Mouse (Mus musculus) neural tube, embryonic 12.5 days (tissue): ENCODE results near the gene Hist1h1e. TPM values are rescaled to one million over a fixed set of nuclear protein-coding genes. Genes with fewer than 3 reads are reported as not detected.
"Not testable (repeated sequence)": the region's sequence is repeated elsewhere in the genome, so short reads cannot be mapped to it uniquely, and the experiment has no call there.

Experiments used
- ATAC-seq: fragments of 200-750 bp; cut with Nextera tagmentation; 2 replicates; pipeline ENCODE4 v1.8.0; 2017; ENCODE audit warnings: low read depth, mild to moderate bottlenecking, moderate TSS enrichment, moderate library complexity; ENCODE audit not compliant: low FRiP score
- H3K27ac ChIP-seq: fragments of 300-500 bp; sonication (generic); 2 replicates; pipeline ENCODE4 v1.5.1; 2016
- H3K27me3 ChIP-seq: fragments of 300-500 bp; sonication (generic); replicated peaks from 2 replicates; pipeline ENCODE4 v1.6.1; 2016; ENCODE audit warnings: mild to moderate bottlenecking
- H3K36me3 ChIP-seq: fragments of 300-500 bp; sonication (generic); 2 replicates; pipeline ENCODE4 v1.6.1; 2016; ENCODE audit warnings: mild to moderate bottlenecking
- H3K4me1 ChIP-seq: fragments of 300-500 bp; sonication (generic); 2 replicates; pipeline ENCODE4 v1.6.1; 2016
- H3K4me2 ChIP-seq: fragments of 300-500 bp; sonication (generic); replicated peaks from 2 replicates; pipeline ENCODE4 v1.6.1; 2016; ENCODE audit warnings: mild to moderate bottlenecking
- H3K4me3 ChIP-seq: fragments of 300-500 bp; sonication (generic); 2 replicates; pipeline ENCODE4 v1.5.1; 2016
- H3K9ac ChIP-seq: fragments of 300-500 bp; sonication (generic); 2 replicates; pipeline ENCODE4 v1.6.1; 2016; ENCODE audit warnings: mild to moderate bottlenecking
- H3K9me3 ChIP-seq: fragments of 300-500 bp; sonication (generic); 2 replicates; pipeline ENCODE4 v1.6.1; 2016; ENCODE audit warnings: mild to moderate bottlenecking
- WGBS: fragments of 180-500 bp; shearing (Covaris S2); methylation state at CpG from one replicate; pipeline ENCODE4 v1.1.7; 2016; 5-methylcytosine and 5-hydroxymethylcytosine counted together
- polyA plus RNA-seq: library from polyadenylated mRNA; unstranded; fragments of >200 nt; fragmentation: Nextera tagmentation; extraction: Ambion mirVana; gene quantifications from 2 replicates; pipeline ENCODE4 v1.2.1, GENCODE M21; 2016

The Hist1h1e gene
- polyA plus RNA-seq, 1 experiment from 2014 or later, result 12.8 TPM

GRCm38 (mm10) chr13:23586099-23586939, 36.0 kb downstream of the Hist1h1e start:
- Histone ChIP-seq H3K36me3 (no peaks in the 10 kb centered on the region), H3K9ac (peak overlapping the region; percentile 51; the same call in 1 of the 2 replicates), H3K27me3 (no peaks in the 10 kb centered on the region), H3K27ac (peak overlapping the region; percentile 53; the same call in 1 of the 2 replicates), H3K9me3 (no peaks in the 10 kb centered on the region), H3K4me1 (peaks cover 27% of the 10 kb centered on the region), H3K4me2 (peak overlapping the region; percentile 71), H3K4me3 (peak overlapping the region; percentile 13; the same call in 1 of the 2 replicates)
- ATAC-seq, result no peak
- WGBS, result 1% methylated on average over 22 of the region's 22 CpGs

- H3K4me3 ChIP-seq, result peak overlapping the region; percentile 42
- whole genome bisulfite sequencing, result 0% methylated on average over 31 of the region's 36 CpGs
- not testable (repeated sequence) for H3K27me3 ChIP-seq, H3K9me3 ChIP-seq, H3K36me3 ChIP-seq
- H3K9ac ChIP-seq, result peak overlapping the region; percentile 72
- peak overlapping the region; percentile 71 for H3K4me2 ChIP-seq
- peak; percentile 88 for ATAC-seq
- peak overlapping the region; percentile 86 for H3K27ac ChIP-seq
- H3K4me1 ChIP-seq, result peaks cover 27% of the 10 kb centered on the region
Measured at GRCm38 (mm10) chr13:23585442-23586098, 36.8 kb downstream of the Hist1h1e start.

- no peaks in the 10 kb centered on the region for H3K9me3 ChIP-seq
- no peaks in the 10 kb centered on the region for H3K36me3 ChIP-seq
- H3K4me2 ChIP-seq, result peak overlapping the region; percentile 71
- H3K4me1 ChIP-seq, result peaks cover 27% of the 10 kb centered on the region
- no peaks in the 10 kb centered on the region for H3K27me3 ChIP-seq
- peak overlapping the region; percentile 72 for H3K9ac ChIP-seq
- WGBS, result under 1% methylated on average over 21 of the region's 21 CpGs
- peak; percentile 15; the same call in 1 of the 2 replicates for ATAC-seq
- H3K27ac ChIP-seq, result peak overlapping the region; percentile 86
- peak overlapping the region; percentile 42 for H3K4me3 ChIP-seq
Measured at GRCm38 (mm10) chr13:23585029-23585441, 37.3 kb downstream of the Hist1h1e start.

GRCm38 (mm10) chr13:23584331-23584730, 38.0 kb downstream of the Hist1h1e start:
- peak overlapping the region; percentile 27 for H3K9ac ChIP-seq

GRCm38 (mm10) chr13:23583387-23584068, 38.8 kb downstream of the Hist1h1e start:
- H3K9ac ChIP-seq, result no peak overlapping the region
- no peaks in the 10 kb centered on the region for H3K27me3 ChIP-seq
- H3K4me3 ChIP-seq, result no peak overlapping the region
- H3K9me3 ChIP-seq, result no peaks in the 10 kb centered on the region
- peak overlapping the region; percentile 65; the same call in 1 of the 2 replicates for H3K4me2 ChIP-seq
- no peak overlapping the region for H3K27ac ChIP-seq
- no peaks in the 10 kb centered on the region for H3K36me3 ChIP-seq
- no peak for ATAC-seq
- H3K4me1 ChIP-seq, result peaks cover 27% of the 10 kb centered on the region

More at GRCm38 (mm10) chr13:23584331-23584730, 38.0 kb downstream of the Hist1h1e start:
- no peak for ATAC-seq
- Histone ChIP-seq H3K27me3 (no peaks in the 10 kb centered on the region), H3K27ac (peak overlapping the region; percentile 86; the same call in 1 of the 2 replicates), H3K4me3 (no peak overlapping the region), H3K4me1 (peaks cover 27% of the 10 kb centered on the region), H3K4me2 (peak overlapping the region; percentile 71), H3K36me3 (no peaks in the 10 kb centered on the region), H3K9me3 (no peaks in the 10 kb centered on the region)

- Histone ChIP-seq H3K9ac (peak overlapping the region; percentile 56), H3K27me3 (no peaks in the 10 kb centered on the region), H3K4me2 (peak overlapping the region; percentile 65), H3K27ac (peak overlapping the region; percentile 27), H3K4me1 (peaks cover 27% of the 10 kb centered on the region), H3K9me3 (no peaks in the 10 kb centered on the region), H3K36me3 (no peaks in the 10 kb centered on the region), H3K4me3 (peak overlapping the region; percentile 34)
- 5% methylated on average over 6 of the region's 6 CpGs for WGBS
- no peak for ATAC-seq
Measured at GRCm38 (mm10) chr13:23582219-23583056, 39.9 kb downstream of the Hist1h1e start.

GRCm38 (mm10) chr13:23581408-23582218, 40.7 kb downstream of the Hist1h1e start, which contains the start of gene Hist1h4d:
TSS of gene Hist1h4d (plus strand) at chr13:23581598.
- Histone ChIP-seq H3K9ac (peak within 1 kb of the TSS; percentile 56), H3K4me2 (peak within 1 kb of the TSS; percentile 65), H3K36me3 (no peaks in the 10 kb centered on the region), H3K4me1 (peaks cover 30% of the 10 kb centered on the region), H3K27me3 (no peaks in the 10 kb centered on the region), H3K9me3 (no peaks in the 10 kb centered on the region), H3K4me3 (peak within 1 kb of the TSS; percentile 34), H3K27ac (peak within 1 kb of the TSS; percentile 27)
- under 1% methylated on average over 43 of the region's 43 CpGs for WGBS
- peak; percentile 86 for ATAC-seq

GRCm38 (mm10) chr13:23577835-23578234, 44.5 kb downstream of the Hist1h1e start:
- peaks cover 26% of the 10 kb centered on the region for H3K4me1 ChIP-seq
- 88% methylated on average over 1 of the region's 1 CpGs for WGBS
- H3K9me3 ChIP-seq, result no peaks in the 10 kb centered on the region
- no peak overlapping the region for H3K27ac ChIP-seq
- no peak overlapping the region for H3K4me3 ChIP-seq
- no peak overlapping the region for H3K9ac ChIP-seq
- H3K4me2 ChIP-seq, result no peak overlapping the region; the same call in 1 of the 2 replicates
- H3K36me3 ChIP-seq, result no peaks in the 10 kb centered on the region
- no peaks in the 10 kb centered on the region for H3K27me3 ChIP-seq
- ATAC-seq, result no peak

GRCm38 (mm10) chr13:23576906-23577639, 45.3 kb downstream of the Hist1h1e start:
- ATAC-seq, result no peak
- H3K27ac ChIP-seq, result no peak overlapping the region
- peaks cover 27% of the 10 kb centered on the region for H3K4me1 ChIP-seq
- H3K9me3 ChIP-seq, result no peaks in the 10 kb centered on the region
- no peaks in the 10 kb centered on the region for H3K27me3 ChIP-seq
- H3K4me2 ChIP-seq, result peak overlapping the region; percentile 62
- WGBS, result 57% methylated on average over 6 of the region's 6 CpGs
- H3K4me3 ChIP-seq, result 0 out of 2 replicates have a peak overlapping the region, but pooled peaks have one; percentile 41
- no peaks in the 10 kb centered on the region for H3K36me3 ChIP-seq
- H3K9ac ChIP-seq, result no peak overlapping the region

GRCm38 (mm10) chr13:23576351-23576881, 45.9 kb downstream of the Hist1h1e start:
- Histone ChIP-seq H3K9ac (peak overlapping the region; percentile 65), H3K4me3 (peak overlapping the region; percentile 41), H3K4me2 (peak overlapping the region; percentile 62), H3K9me3 (no peaks in the 10 kb centered on the region), H3K36me3 (no peaks in the 10 kb centered on the region), H3K27me3 (no peaks in the 10 kb centered on the region), H3K27ac (peak overlapping the region; percentile 51; the same call in 1 of the 2 replicates), H3K4me1 (peaks cover 24% of the 10 kb centered on the region)
- no peak for ATAC-seq
- 7% methylated on average over 7 of the region's 7 CpGs for WGBS
